ENCODE assay signal across 8 mouse cellular contexts in the genomic region with DNA sequence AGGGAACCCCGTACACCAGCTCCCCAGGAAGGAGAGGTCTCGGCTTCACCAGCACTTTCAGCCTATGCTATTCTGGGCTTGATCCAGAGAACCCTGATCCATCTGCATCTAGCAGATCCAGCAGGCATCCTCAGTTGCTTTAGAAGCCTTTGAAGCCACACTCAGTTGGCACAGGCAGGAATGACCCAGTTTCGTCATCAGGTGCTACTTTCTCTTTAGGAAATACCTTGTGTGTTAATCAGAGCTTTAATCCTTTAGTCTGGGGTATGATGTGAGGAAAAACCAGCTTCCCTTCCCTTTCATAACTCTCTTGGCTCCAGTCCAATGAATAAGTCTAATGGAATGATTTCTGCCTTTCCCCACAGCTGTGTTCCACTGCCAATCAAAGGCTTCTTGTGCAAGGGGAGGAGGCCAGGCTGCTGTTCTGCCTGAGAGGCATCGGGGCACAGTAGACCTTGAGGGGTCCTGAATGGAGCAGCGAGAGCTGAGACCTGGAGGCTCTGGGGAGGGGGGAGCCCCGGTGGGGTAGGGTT.
DNase-seq lines count a peak whose midpoint lies in the region; ATAC-seq and TF ChIP-seq lines count a peak whose summit lies in the region.
"Had no signal": no experiment of that assay in that cellular context is flagged by ENCODE, and none has a peak within 500 bp of the region (broad histone marks: within the 10 kb centered on the region; RNA-seq: fewer than 3 reads in every experiment).

No protein-coding gene starts in this region.

- ATAC-seq in midbrain, embryonic 11.5 days (ENCODE audit: low FRiP score): peak; percentile 60
- ATAC-seq in embryonic facial prominence, embryonic 13.5 days (ENCODE audit: insufficient number of reproducible peaks, insufficient read depth, low FRiP score, low TSS enrichment, low read depth): peak; percentile 83
- peak; percentile 67 for ATAC-seq in limb, embryonic 15.5 days (ENCODE audit: insufficient number of reproducible peaks, low FRiP score, low TSS enrichment, low read depth)

- no peak overlapping the region for H3K9ac ChIP-seq in midbrain, embryonic 11.5 days (ENCODE audit: low read length)
- H3K9ac ChIP-seq in embryonic facial prominence, embryonic 13.5 days: 0 out of 2 replicates have a peak overlapping the region, but pooled peaks have one; percentile 27
- H3K9ac ChIP-seq in limb, embryonic 15.5 days: no peak overlapping the region

- no peaks in the 10 kb centered on the region for H3K9me3 ChIP-seq in midbrain, embryonic 11.5 days (ENCODE audit: control insufficient read depth, low read length)
- H3K9me3 ChIP-seq in midbrain, embryonic 10.5 days (replicated peaks): no peaks in the 10 kb centered on the region
- no peaks in the 10 kb centered on the region for H3K9me3 ChIP-seq in embryonic facial prominence, embryonic 13.5 days
- no peaks in the 10 kb centered on the region for H3K9me3 ChIP-seq in limb, embryonic 15.5 days

- intact Hi-C loops in heart, postnatal 25 days (cut with DNase I): no loop called here

- no peak overlapping the region for H3K27ac ChIP-seq in midbrain, embryonic 11.5 days (ENCODE audit: low read depth, low read length)
- H3K27ac ChIP-seq in midbrain, embryonic 10.5 days (replicated peaks): no peak overlapping the region
- H3K27ac ChIP-seq in embryonic facial prominence, embryonic 13.5 days: peak overlapping the region; percentile 40
- peak overlapping the region; percentile 61; the same call in 1 of the 2 replicates for H3K27ac ChIP-seq in limb, embryonic 15.5 days
- no peak overlapping the region for H3K27ac ChIP-seq in thymus, adult 2 months (ENCODE audit: control insufficient read depth, insufficient read depth, low read length)

- no peak for DNase-seq in midbrain, embryonic 11.5 days (ENCODE audit: low spot score, missing footprints)
- no peak for DNase-seq in midbrain, embryonic 10.5 days (ENCODE audit: low spot score)
- peak; percentile 4 for DNase-seq in heart, postnatal 25 days (ENCODE audit: low spot score)
- DNase-seq in skeletal muscle tissue, adult 2 months (ENCODE audit: low read depth, low spot score): peak; percentile 26
- no peak for DNase-seq in thymus, adult 2 months

- peaks cover 8% of the 10 kb centered on the region; the same call in 1 of the 2 replicates for H3K4me1 ChIP-seq in midbrain, embryonic 11.5 days (ENCODE audit: control insufficient read depth, insufficient read depth, low read length)
- peaks cover 21% of the 10 kb centered on the region for H3K4me1 ChIP-seq in midbrain, embryonic 10.5 days
- peaks cover 21% of the 10 kb centered on the region for H3K4me1 ChIP-seq in embryonic facial prominence, embryonic 13.5 days
- peaks cover 22% of the 10 kb centered on the region for H3K4me1 ChIP-seq in limb, embryonic 15.5 days
- no peaks in the 10 kb centered on the region for H3K4me1 ChIP-seq in thymus, adult 2 months (replicated peaks; ENCODE audit: control insufficient read depth, insufficient read depth, low read length)
- H3K4me1 ChIP-seq: megakaryocyte, embryonic 14.5 days had no signal

- no peaks in the 10 kb centered on the region for H3K27me3 ChIP-seq in midbrain, embryonic 11.5 days (ENCODE audit: control insufficient read depth, insufficient read depth, low read length)
- H3K27me3 ChIP-seq in midbrain, embryonic 10.5 days (ENCODE audit: low read depth, poor library complexity, severe bottlenecking): no peaks in the 10 kb centered on the region
- H3K27me3 ChIP-seq in embryonic facial prominence, embryonic 13.5 days: no peaks in the 10 kb centered on the region
- H3K27me3 ChIP-seq in limb, embryonic 15.5 days: no peaks in the 10 kb centered on the region
- no peaks in the 10 kb centered on the region for H3K27me3 ChIP-seq in thymus, adult 2 months (ENCODE audit: control insufficient read depth, insufficient read depth, low read length)
- H3K27me3 ChIP-seq: megakaryocyte, embryonic 14.5 days had no signal

- WGBS in midbrain, embryonic 11.5 days: 64% methylated on average over 6 of the region's 6 CpGs
- 56% methylated on average over 6 of the region's 6 CpGs for WGBS in midbrain, embryonic 10.5 days
- 29% methylated on average over 6 of the region's 6 CpGs for WGBS in embryonic facial prominence, embryonic 13.5 days
- WGBS in limb, embryonic 15.5 days: 20% methylated on average over 6 of the region's 6 CpGs
- 68% methylated on average over 6 of the region's 6 CpGs for WGBS in thymus, adult 2 months

- no peak overlapping the region for H3K4me3 ChIP-seq in midbrain, embryonic 11.5 days (ENCODE audit: low read depth, low read length)
- no peak overlapping the region for H3K4me3 ChIP-seq in midbrain, embryonic 10.5 days
- no peak overlapping the region for H3K4me3 ChIP-seq in embryonic facial prominence, embryonic 13.5 days
- no peak overlapping the region for H3K4me3 ChIP-seq in limb, embryonic 15.5 days
- no peak overlapping the region for H3K4me3 ChIP-seq in thymus, adult 2 months (ENCODE audit: control insufficient read depth, insufficient read depth, low read length)
- H3K4me3 ChIP-seq: megakaryocyte, embryonic 14.5 days had no signal

- no peak for TF ChIP-seq POLR2A in thymus, adult 2 months (IDR thresholded peaks at IDR 0.05; ENCODE audit: control insufficient read depth, extremely low read depth, insufficient read depth, low read length, poor library complexity)

- no peak overlapping the region for H3K4me2 ChIP-seq in midbrain, embryonic 11.5 days
- H3K4me2 ChIP-seq in embryonic facial prominence, embryonic 13.5 days: peak overlapping the region; percentile 46
- H3K4me2 ChIP-seq in limb, embryonic 15.5 days: peak overlapping the region; percentile 25; the same call in 1 of the 2 replicates

- no peaks in the 10 kb centered on the region for H3K36me3 ChIP-seq in midbrain, embryonic 11.5 days (ENCODE audit: control insufficient read depth, insufficient read depth, low read length)
- no peaks in the 10 kb centered on the region for H3K36me3 ChIP-seq in midbrain, embryonic 10.5 days
- no peaks in the 10 kb centered on the region for H3K36me3 ChIP-seq in embryonic facial prominence, embryonic 13.5 days
- H3K36me3 ChIP-seq in limb, embryonic 15.5 days: no peaks in the 10 kb centered on the region
- no peaks in the 10 kb centered on the region for H3K36me3 ChIP-seq in thymus, adult 2 months (ENCODE audit: control insufficient read depth, insufficient read depth, low read length)

- TF ChIP-seq CTCF in thymus, adult 2 months (IDR thresholded peaks at IDR 0.05; ENCODE audit: borderline replicate concordance, control insufficient read depth, extremely low read depth, insufficient read depth, low read length, poor library complexity): no peak

Comparison
In these comparisons a context has a peak if more than half of its experiments do, and no peak if none do; other contexts are left out.
1. DNase-seq: peak in heart, postnatal 25 days (single experiment) and skeletal muscle tissue, adult 2 months (single experiment); none in midbrain, embryonic 11.5 days (single experiment), midbrain, embryonic 10.5 days (single experiment) and thymus, adult 2 months (single experiment).
2. H3K27ac ChIP-seq: peak in embryonic facial prominence, embryonic 13.5 days (single experiment) and limb, embryonic 15.5 days (single experiment); none in midbrain, embryonic 11.5 days (single experiment), midbrain, embryonic 10.5 days (single experiment) and thymus, adult 2 months (single experiment).
3. Peak in every context shown above with its lines, with median percentiles within 50 percentile points of each other: ATAC-seq.